Mouse (Mus musculus) CD4-positive, CD25-positive, alpha-beta regulatory T cell, adult 2 months (primary cell): ENCODE data around the gene Krtap4-2.
"Not testable (repeated sequence)": the region's sequence is repeated elsewhere in the genome, so short reads cannot be mapped to it uniquely, and the experiment has no call there.

ENCODE experiments used
- DNase-seq: peaks from one replicate; pipeline ENCODE4 v3.0.0-alpha.2; 2012; ENCODE audit warnings: low read depth, low spot score

Gene Krtap4-2

DNA sequence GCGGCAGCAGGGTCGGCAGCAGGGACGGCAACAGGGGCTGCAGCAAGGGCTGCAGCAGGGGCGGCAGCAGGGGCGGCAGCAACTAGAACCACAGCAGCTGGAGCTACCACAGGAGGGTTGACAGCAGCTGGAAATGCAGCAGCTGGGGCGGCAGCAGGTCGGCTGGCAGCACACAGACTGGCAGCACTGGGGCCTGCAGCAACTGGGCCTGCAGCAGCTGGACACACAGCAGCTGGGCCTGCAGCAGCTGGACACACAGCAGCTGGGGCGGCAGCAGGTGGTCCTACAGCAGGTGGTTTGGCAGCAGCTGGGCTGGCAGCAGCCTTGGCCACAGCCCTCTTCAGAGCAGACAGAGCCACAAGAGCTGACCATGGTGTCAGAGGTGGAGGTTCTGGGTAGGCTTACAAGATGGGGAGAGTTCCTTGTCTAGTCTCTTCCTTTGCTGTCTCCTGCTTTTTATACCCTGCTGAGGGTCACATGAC lies at the start of gene Krtap4-2:
TSS of gene Krtap4-2 (minus strand) at position 432 of the 482 bp plus-strand sequence.
- DNase-seq = no peak

- no peak for DNase-seq
These were observed 48.6 kb upstream of the Krtap4-2 start for GRCm38 (mm10) chr11:99683481-99683880.

DNA sequence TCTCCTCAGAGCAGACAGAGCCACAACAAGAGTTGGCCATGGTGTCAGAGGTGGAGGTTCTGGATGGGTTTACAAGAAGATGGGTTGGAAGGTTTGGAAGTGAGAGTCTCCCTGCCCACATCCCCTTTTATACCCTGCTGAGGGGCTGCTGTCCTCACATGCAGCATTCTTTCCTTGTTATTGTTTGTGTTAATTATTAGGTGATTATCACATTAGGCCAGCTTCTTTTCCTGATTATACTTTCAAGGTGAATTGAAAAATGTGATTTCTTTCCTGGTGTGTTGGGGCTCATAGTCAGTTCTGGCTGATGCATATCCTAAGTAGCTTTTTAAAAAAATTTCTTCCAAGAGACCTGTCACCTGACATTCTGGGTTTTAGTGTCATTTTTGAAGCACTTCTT lies 31.0 kb upstream of the Krtap4-2 start, which contains the start of gene Krtap4-6:
TSS of gene Krtap4-6 (minus strand) at position 101 of the 400 bp plus-strand sequence.
- no peak for DNase-seq

DNA sequence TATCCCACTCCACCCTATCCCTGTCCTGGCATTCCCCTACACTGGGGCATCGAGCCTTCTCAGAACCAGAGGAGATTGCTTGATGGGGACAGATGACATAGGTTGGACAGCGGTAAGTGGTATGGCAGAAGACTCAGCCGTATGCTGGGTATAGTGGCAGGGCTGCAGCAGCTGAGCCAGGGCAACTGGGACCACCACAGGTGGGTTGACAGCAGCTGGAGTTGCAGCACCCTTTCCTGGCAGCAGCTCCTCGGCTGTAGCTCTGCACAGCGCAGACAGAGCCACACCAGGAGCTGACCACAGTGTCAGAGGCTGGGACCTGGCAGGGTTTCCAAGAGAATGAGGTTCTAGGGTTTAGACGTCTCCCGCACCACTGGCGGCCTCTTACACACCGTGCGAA lies 27.9 kb upstream of the Krtap4-2 start:
- DNase-seq = no peak

- no peak for DNase-seq
These were observed 24.4 kb upstream of the Krtap4-2 start for GRCm38 (mm10) chr11:99659256-99659655.

DNA sequence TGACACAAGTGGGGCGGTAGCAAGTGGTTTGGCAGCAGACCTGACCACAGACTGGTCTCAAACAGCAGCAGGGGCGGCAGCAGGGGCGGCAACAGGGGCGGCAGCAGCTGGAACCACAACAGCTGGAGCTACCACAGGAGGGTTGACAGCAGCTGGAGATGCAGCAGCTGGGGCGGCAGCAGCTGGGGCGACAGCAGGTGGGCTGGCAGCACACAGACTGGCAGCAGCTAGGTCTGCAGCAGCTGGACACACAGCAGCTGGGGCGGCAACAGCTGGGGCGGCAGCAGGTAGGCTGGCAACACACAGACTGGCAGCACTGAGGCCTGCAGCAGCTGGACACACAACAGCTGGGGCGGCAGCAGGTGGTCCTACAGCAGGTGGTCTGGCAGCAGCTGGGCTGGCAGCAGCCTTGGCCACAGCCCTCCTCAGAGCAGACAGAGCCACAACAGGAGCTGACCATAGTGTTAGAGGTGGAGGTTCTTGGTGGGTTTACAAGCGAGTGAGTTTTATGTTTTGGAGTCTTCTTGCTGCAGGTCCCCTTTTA lies 23.7 kb upstream of the Krtap4-2 start, which contains the start of gene Gm11563:
TSS of gene Gm11563 (minus strand) at position 494 of the 544 bp plus-strand sequence.
- DNase-seq = not testable (repeated sequence)

DNA sequence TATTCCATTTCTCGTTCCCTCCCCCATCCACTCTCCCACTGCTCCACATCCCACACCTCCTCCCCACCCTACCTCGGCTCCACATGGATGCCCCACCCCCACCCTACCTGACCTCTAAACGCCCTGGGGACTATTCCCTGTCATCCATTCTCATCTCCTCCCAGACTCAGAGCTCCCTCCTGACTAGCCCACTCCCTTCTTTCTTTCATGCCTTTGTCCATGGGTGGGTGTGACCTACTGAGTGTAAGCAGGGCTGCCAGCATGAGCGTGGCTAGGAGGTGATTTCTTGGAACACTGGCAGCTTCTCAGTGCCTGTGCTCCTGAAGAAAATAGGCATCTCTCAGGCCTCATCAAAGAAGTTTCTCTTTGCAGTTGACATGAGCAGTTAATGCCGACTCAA lies 22.2 kb upstream of the Krtap4-2 start:
- no peak for DNase-seq

DNA sequence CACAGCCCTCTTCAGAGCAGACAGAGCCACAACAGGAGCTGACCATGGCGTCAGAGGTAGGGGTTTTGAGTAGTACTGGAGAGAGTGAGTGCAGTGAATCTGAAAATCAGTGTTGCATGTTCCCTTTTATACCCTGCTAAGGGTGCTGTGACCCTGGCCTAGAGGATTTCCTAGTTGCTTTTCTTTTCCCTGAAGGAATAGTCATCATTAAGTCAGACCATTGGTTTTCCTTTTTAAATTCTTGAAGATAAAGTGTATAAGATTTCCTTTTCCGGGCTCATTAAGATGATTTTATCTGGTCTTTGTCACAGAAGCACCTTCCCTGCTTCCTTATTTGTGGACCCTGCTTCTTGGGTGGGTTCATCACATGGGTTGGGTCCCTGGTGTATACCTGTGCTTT lies 15.3 kb upstream of the Krtap4-2 start, which contains the start of gene Gm11555:
TSS of gene Gm11555 (minus strand) at position 101 of the 400 bp plus-strand sequence.
- DNase-seq = no peak

GRCm38 (mm10) chr11:99646444-99646843 lies 11.6 kb upstream of the Krtap4-2 start:
- DNase-seq = no peak

GRCm38 (mm10) chr11:99644351-99644750 lies 9.5 kb upstream of the Krtap4-2 start:
- no peak for DNase-seq

- not testable (repeated sequence) for DNase-seq
These were observed 8.8 kb upstream of the Krtap4-2 start, which contains the start of gene Krtap4-7 for GRCm38 (mm10) chr11:99643635-99644139. Krtap4-7 (minus strand) TSS chr11:99644089.

DNA sequence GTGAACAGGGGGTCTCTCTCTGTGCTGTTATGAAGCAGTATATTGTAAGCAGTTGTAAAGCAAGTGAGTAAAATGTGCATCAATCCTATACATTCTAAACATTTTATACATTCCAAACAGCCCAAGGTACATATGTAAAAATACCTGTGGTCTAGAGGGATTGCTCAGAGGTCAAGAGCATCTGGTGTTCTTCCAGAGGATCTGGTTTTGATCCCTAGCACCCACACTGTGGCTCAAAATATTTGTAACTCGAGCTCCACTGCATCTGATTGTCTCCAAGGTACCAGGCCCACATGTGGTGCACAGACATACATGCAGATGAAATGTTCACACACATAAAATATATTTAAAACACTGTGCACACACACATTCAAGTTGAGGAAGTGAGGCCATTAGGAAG lies 6.0 kb upstream of the Krtap4-2 start:
- no peak for DNase-seq

- no peak for DNase-seq
These were observed 2.2 kb upstream of the Krtap4-2 start for GRCm38 (mm10) chr11:99637086-99637485.

GRCm38 (mm10) chr11:99633293-99633692 lies 1.6 kb downstream of the Krtap4-2 start:
- no peak for DNase-seq

DNA sequence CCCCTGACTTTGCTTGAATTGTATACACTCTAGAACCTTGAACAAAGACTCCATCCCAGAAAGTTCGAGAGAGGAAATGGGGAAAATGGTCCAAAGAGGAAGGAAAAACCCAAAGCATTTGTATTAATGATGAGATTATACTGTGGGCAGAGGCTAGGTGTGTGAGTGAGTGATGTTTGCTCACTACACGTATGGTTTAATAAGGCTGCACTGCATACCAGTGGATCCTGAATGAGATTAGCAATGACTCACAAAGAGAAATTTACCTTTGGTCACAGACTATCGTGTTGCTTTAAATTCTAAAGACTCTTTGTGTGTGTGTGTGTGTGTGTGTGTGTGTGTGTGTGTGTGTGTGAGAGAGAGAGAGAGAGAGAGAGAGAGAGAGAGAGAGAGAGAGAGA lies 4.0 kb downstream of the Krtap4-2 start:
- no peak for DNase-seq

DNA sequence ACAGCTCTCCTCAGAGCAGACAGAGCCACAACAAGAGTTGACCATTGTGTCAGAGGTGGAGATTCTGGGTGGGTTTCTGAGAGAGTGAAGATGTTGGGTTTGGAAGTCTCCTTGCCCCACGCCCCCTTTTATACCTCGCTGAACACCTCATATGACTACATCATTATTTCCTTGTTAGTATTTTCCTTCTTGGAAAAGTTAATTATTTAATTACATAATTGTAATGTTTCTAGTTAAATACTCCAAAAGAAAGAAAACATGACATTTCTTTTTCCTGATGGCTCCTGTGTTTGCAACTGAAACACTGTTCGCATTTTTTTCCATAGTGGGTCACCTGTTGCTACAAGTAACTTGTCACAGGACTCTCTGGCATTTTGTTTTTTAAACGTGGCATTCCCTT lies 6.7 kb downstream of the Krtap4-2 start, which contains the start of gene Krtap4-1:
TSS of gene Krtap4-1 (minus strand) at position 101 of the 400 bp plus-strand sequence.
- no peak for DNase-seq

DNA sequence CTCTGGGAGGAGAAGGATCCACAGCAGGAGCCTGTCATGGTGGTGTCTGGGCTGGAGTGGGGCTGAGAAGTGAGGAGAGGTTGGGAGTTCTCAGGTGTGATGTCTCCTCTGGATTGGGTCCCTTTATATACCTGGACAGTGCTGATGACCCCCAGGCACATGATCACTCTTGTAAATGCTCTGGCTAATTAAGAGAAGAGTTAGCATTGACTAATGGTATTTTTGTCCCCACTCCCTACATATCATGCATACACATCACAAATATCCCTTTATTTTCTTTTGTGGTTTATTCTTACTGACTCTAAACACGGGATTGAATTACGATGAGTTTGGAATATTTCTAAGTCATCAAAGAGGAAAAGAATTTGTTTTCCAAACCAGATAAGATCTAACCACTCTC lies 14.5 kb downstream of the Krtap4-2 start, which contains the start of gene Gm11562:
TSS of gene Gm11562 (minus strand) at position 101 of the 400 bp plus-strand sequence.
- no peak for DNase-seq

GRCm38 (mm10) chr11:99614796-99615363 lies 20.0 kb downstream of the Krtap4-2 start, which contains the start of gene Krtap2-4:
Krtap2-4 (minus strand) TSS chr11:99614846.
- DNase-seq = no peak

GRCm38 (mm10) chr11:99610089-99610488 lies 24.8 kb downstream of the Krtap4-2 start, which contains the start of gene Gm11937:
Gm11937 (minus strand) TSS chr11:99610189.
- not testable (repeated sequence) for DNase-seq

DNA sequence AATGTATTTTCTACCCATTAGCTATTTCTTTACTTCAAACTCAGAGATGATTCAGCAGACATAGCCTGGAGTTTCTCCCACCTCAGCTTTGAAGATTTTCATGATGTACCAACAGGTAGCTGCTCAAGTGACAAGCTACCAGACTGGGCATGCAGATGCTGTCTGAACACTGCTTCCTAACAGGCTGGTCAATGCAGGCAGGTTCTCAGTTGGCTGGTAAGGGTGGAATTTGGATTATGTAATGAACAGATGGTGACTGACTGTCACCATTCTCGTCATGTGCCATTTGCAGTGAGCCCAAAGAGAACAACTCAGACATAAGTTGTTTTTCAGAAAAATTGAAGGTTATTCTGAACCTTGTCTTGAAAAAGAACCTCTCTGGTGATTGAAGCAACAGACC lies 25.8 kb downstream of the Krtap4-2 start:
- no peak for DNase-seq

DNA sequence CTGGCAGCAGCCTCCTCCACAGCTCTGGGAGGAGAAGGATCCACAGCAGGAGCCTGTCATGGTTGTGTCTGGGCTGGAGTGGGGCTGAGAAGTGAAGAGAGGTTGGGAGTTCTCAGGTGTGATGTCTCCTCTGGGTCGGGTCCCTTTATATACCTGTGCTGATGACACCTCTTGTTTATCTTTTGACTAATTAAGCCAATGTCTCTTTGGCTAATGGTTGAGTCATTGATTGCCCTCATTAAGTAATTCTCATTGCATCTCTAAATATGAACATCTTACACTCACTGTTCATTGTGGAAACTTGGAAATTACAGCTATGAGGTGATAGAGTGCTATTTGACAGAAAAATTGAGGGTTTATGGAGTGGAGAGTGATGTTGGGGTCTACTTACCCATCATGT lies 31.7 kb downstream of the Krtap4-2 start, which contains the start of gene Gm11938:
TSS of gene Gm11938 (minus strand) at position 101 of the 400 bp plus-strand sequence.
- DNase-seq = not testable (repeated sequence)

DNA sequence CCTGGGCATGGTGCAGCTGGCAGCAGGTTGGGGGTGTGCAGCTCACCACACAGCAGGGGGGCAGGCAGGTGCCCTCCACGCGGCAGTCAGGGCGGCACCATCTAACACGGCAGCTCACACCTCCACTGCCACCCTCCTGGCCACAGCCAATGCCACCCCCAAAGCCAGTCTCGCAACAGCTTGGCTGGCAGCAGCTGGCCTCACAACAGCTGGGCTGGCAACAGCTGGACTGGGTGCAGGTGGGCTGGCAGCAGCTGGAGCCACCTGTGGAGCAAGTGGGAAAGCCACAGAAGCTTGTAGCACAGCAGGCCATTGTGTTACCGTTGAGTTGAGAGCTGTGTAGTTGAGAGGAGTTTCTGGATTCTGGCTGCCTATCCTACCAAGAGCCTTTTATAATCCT lies 37.1 kb downstream of the Krtap4-2 start, which contains the start of gene Krtap9-3:
TSS of gene Krtap9-3 (minus strand) at position 364 of the 400 bp plus-strand sequence.
- DNase-seq = not testable (repeated sequence)
